Mouse (Mus musculus): ENCODE data around the gene Glt6d1. TPM values are rescaled to one million over a fixed set of nuclear protein-coding genes. Genes with fewer than 3 reads are reported as not detected.

Glt6d1 gene
- polyA plus RNA-seq, 1 experiment from 2014 or later: not detected

GRCm38 (mm10) chr2:25852626-25853025, 37.0 kb upstream of the Glt6d1 start:
- DNase-seq (ENCODE audit: low spot score) (no peak), ATAC-seq (replicated peaks; ENCODE audit: insufficient number of reproducible peaks, low FRiP score, low TSS enrichment, low read depth) (no peak)
- Histone ChIP-seq H3K4me1 (ENCODE audit: control insufficient read depth, insufficient read depth, low read length) (no peaks in the 10 kb centered on the region), H3K27ac (replicated peaks; ENCODE audit: low read depth, low read length) (no peak overlapping the region), H3K9me3 (replicated peaks; ENCODE audit: control insufficient read depth, low read length) (no peaks in the 10 kb centered on the region), H3K4me2 (ENCODE audit: low read depth, low read length) (no peak overlapping the region), H3K4me3 (ENCODE audit: low read depth, low read length) (no peak overlapping the region), H3K9ac (replicated peaks; ENCODE audit: low read length) (no peak overlapping the region), H3K27me3 (ENCODE audit: control insufficient read depth, insufficient read depth, low read length) (no peaks in the 10 kb centered on the region), H3K36me3 (replicated peaks; ENCODE audit: control insufficient read depth, insufficient read depth, low read depth, low read length) (no peaks in the 10 kb centered on the region)
- 60% methylated on average over 3 of the region's 3 CpGs for WGBS

GRCm38 (mm10) chr2:25850330-25850729, 34.7 kb upstream of the Glt6d1 start:
- no peak overlapping the region for H3K4me3 ChIP-seq (ENCODE audit: low read depth, low read length)
- H3K4me1 ChIP-seq (ENCODE audit: control insufficient read depth, insufficient read depth, low read length): no peaks in the 10 kb centered on the region
- WGBS: 19% methylated on average over 4 of the region's 4 CpGs
- DNase-seq (ENCODE audit: low spot score) (peak; percentile 44), ATAC-seq (replicated peaks; ENCODE audit: insufficient number of reproducible peaks, low FRiP score, low TSS enrichment, low read depth) (no peak)
- H3K27ac ChIP-seq (replicated peaks; ENCODE audit: low read depth, low read length): no peak overlapping the region
- no peaks in the 10 kb centered on the region for H3K9me3 ChIP-seq (replicated peaks; ENCODE audit: control insufficient read depth, low read length)
- H3K36me3 ChIP-seq (replicated peaks; ENCODE audit: control insufficient read depth, insufficient read depth, low read depth, low read length): no peaks in the 10 kb centered on the region
- no peaks in the 10 kb centered on the region for H3K27me3 ChIP-seq (ENCODE audit: control insufficient read depth, insufficient read depth, low read length)
- H3K9ac ChIP-seq (replicated peaks; ENCODE audit: low read length): no peak overlapping the region
- H3K4me2 ChIP-seq (ENCODE audit: low read depth, low read length): no peak overlapping the region

GRCm38 (mm10) chr2:25847226-25847625, 31.6 kb upstream of the Glt6d1 start, which contains the start of gene Sohlh1:
Gene Sohlh1, minus strand, starts transcription at chr2:25847248.
- H3K4me2 ChIP-seq (ENCODE audit: low read depth, low read length): no peak within 1 kb of the TSS
- H3K9ac ChIP-seq (replicated peaks; ENCODE audit: low read length): no peak within 1 kb of the TSS
- H3K36me3 ChIP-seq (replicated peaks; ENCODE audit: control insufficient read depth, insufficient read depth, low read depth, low read length): no peaks in the 10 kb centered on the region
- H3K27me3 ChIP-seq (ENCODE audit: control insufficient read depth, insufficient read depth, low read length): no peaks in the 10 kb centered on the region
- H3K9me3 ChIP-seq (replicated peaks; ENCODE audit: control insufficient read depth, low read length): no peaks in the 10 kb centered on the region
- WGBS: 85% methylated on average over 16 of the region's 16 CpGs
- H3K4me1 ChIP-seq (ENCODE audit: control insufficient read depth, insufficient read depth, low read length): no peaks in the 10 kb centered on the region
- no peak within 1 kb of the TSS for H3K4me3 ChIP-seq (ENCODE audit: low read depth, low read length)
- DNase-seq (ENCODE audit: low spot score) (no peak), ATAC-seq (replicated peaks; ENCODE audit: insufficient number of reproducible peaks, low FRiP score, low TSS enrichment, low read depth) (no peak)
- H3K27ac ChIP-seq (replicated peaks; ENCODE audit: low read depth, low read length): no peak within 1 kb of the TSS

GRCm38 (mm10) chr2:25846516-25846915, 30.9 kb upstream of the Glt6d1 start:
- H3K4me3 ChIP-seq (ENCODE audit: low read depth, low read length): no peak overlapping the region
- no peak overlapping the region for H3K4me2 ChIP-seq (ENCODE audit: low read depth, low read length)
- H3K27ac ChIP-seq (replicated peaks; ENCODE audit: low read depth, low read length): no peak overlapping the region
- H3K4me1 ChIP-seq (ENCODE audit: control insufficient read depth, insufficient read depth, low read length): no peaks in the 10 kb centered on the region
- no peak overlapping the region for H3K9ac ChIP-seq (replicated peaks; ENCODE audit: low read length)
- H3K36me3 ChIP-seq (replicated peaks; ENCODE audit: control insufficient read depth, insufficient read depth, low read depth, low read length): no peaks in the 10 kb centered on the region
- ATAC-seq (replicated peaks; ENCODE audit: insufficient number of reproducible peaks, low FRiP score, low TSS enrichment, low read depth) (no peak), DNase-seq (ENCODE audit: low spot score) (no peak)
- H3K9me3 ChIP-seq (replicated peaks; ENCODE audit: control insufficient read depth, low read length): no peaks in the 10 kb centered on the region
- H3K27me3 ChIP-seq (ENCODE audit: control insufficient read depth, insufficient read depth, low read length): no peaks in the 10 kb centered on the region
- 81% methylated on average over 8 of the region's 8 CpGs for WGBS

GRCm38 (mm10) chr2:25844097-25844496, 28.4 kb upstream of the Glt6d1 start:
- WGBS: 82% methylated on average over 3 of the region's 3 CpGs

GRCm38 (mm10) chr2:25842758-25843157, 27.1 kb upstream of the Glt6d1 start:
- ATAC-seq (replicated peaks; ENCODE audit: insufficient number of reproducible peaks, low FRiP score, low TSS enrichment, low read depth) (no peak), DNase-seq (ENCODE audit: low spot score) (no peak)
- H3K4me1 ChIP-seq (ENCODE audit: control insufficient read depth, insufficient read depth, low read length): no peaks in the 10 kb centered on the region
- 94% methylated on average over 1 of the region's 1 CpGs for WGBS
- H3K27me3 ChIP-seq (ENCODE audit: control insufficient read depth, insufficient read depth, low read length): no peaks in the 10 kb centered on the region
- H3K4me2 ChIP-seq (ENCODE audit: low read depth, low read length): no peak overlapping the region
- H3K9me3 ChIP-seq (replicated peaks; ENCODE audit: control insufficient read depth, low read length): no peaks in the 10 kb centered on the region
- no peak overlapping the region for H3K9ac ChIP-seq (replicated peaks; ENCODE audit: low read length)
- no peak overlapping the region for H3K4me3 ChIP-seq (ENCODE audit: low read depth, low read length)
- no peaks in the 10 kb centered on the region for H3K36me3 ChIP-seq (replicated peaks; ENCODE audit: control insufficient read depth, insufficient read depth, low read depth, low read length)
- no peak overlapping the region for H3K27ac ChIP-seq (replicated peaks; ENCODE audit: low read depth, low read length)

More at GRCm38 (mm10) chr2:25844097-25844496, 28.4 kb upstream of the Glt6d1 start:
- Histone ChIP-seq H3K27me3 (ENCODE audit: control insufficient read depth, insufficient read depth, low read length) (no peaks in the 10 kb centered on the region), H3K27ac (replicated peaks; ENCODE audit: low read depth, low read length) (no peak overlapping the region), H3K4me3 (ENCODE audit: low read depth, low read length) (no peak overlapping the region), H3K9me3 (replicated peaks; ENCODE audit: control insufficient read depth, low read length) (no peaks in the 10 kb centered on the region), H3K4me2 (ENCODE audit: low read depth, low read length) (no peak overlapping the region), H3K36me3 (replicated peaks; ENCODE audit: control insufficient read depth, insufficient read depth, low read depth, low read length) (no peaks in the 10 kb centered on the region), H3K4me1 (ENCODE audit: control insufficient read depth, insufficient read depth, low read length) (no peaks in the 10 kb centered on the region), H3K9ac (replicated peaks; ENCODE audit: low read length) (no peak overlapping the region)
- DNase-seq (ENCODE audit: low spot score) (no peak), ATAC-seq (replicated peaks; ENCODE audit: insufficient number of reproducible peaks, low FRiP score, low TSS enrichment, low read depth) (no peak)

- no peaks in the 10 kb centered on the region for H3K9me3 ChIP-seq (replicated peaks; ENCODE audit: control insufficient read depth, low read length)
- H3K27me3 ChIP-seq (ENCODE audit: control insufficient read depth, insufficient read depth, low read length): no peaks in the 10 kb centered on the region
- no peak for DNase-seq (ENCODE audit: low spot score)
- H3K9ac ChIP-seq (replicated peaks; ENCODE audit: low read length): no peak overlapping the region
- no peak overlapping the region for H3K27ac ChIP-seq (replicated peaks; ENCODE audit: low read depth, low read length)
- H3K36me3 ChIP-seq (replicated peaks; ENCODE audit: control insufficient read depth, insufficient read depth, low read depth, low read length): no peaks in the 10 kb centered on the region
- H3K4me3 ChIP-seq (ENCODE audit: low read depth, low read length): no peak overlapping the region
- ATAC-seq (replicated peaks; ENCODE audit: insufficient number of reproducible peaks, low FRiP score, low TSS enrichment, low read depth): no peak
- 79% methylated on average over 4 of the region's 4 CpGs for WGBS
- H3K4me2 ChIP-seq (ENCODE audit: low read depth, low read length): no peak overlapping the region
- no peaks in the 10 kb centered on the region for H3K4me1 ChIP-seq (ENCODE audit: control insufficient read depth, insufficient read depth, low read length)
Measured at GRCm38 (mm10) chr2:25842161-25842560, 26.5 kb upstream of the Glt6d1 start.

- H3K9me3 ChIP-seq (replicated peaks; ENCODE audit: control insufficient read depth, low read length): no peaks in the 10 kb centered on the region
- H3K9ac ChIP-seq (replicated peaks; ENCODE audit: low read length): no peak overlapping the region
- no peak for ATAC-seq (replicated peaks; ENCODE audit: insufficient number of reproducible peaks, low FRiP score, low TSS enrichment, low read depth)
- no peak overlapping the region for H3K4me2 ChIP-seq (ENCODE audit: low read depth, low read length)
- H3K36me3 ChIP-seq (replicated peaks; ENCODE audit: control insufficient read depth, insufficient read depth, low read depth, low read length): no peaks in the 10 kb centered on the region
- WGBS: 55% methylated on average over 5 of the region's 5 CpGs
- H3K27me3 ChIP-seq (ENCODE audit: control insufficient read depth, insufficient read depth, low read length): no peaks in the 10 kb centered on the region
- peak; percentile 79 for DNase-seq (ENCODE audit: low spot score)
- H3K4me3 ChIP-seq (ENCODE audit: low read depth, low read length): no peak overlapping the region
- H3K4me1 ChIP-seq (ENCODE audit: control insufficient read depth, insufficient read depth, low read length): no peaks in the 10 kb centered on the region
- H3K27ac ChIP-seq (replicated peaks; ENCODE audit: low read depth, low read length): no peak overlapping the region
Measured at GRCm38 (mm10) chr2:25836291-25836690, 20.6 kb upstream of the Glt6d1 start.

All from embryonic facial prominence, embryonic 11.5 days (tissue).